Mouse (Mus musculus) kidney, adult 9 months (tissue): ENCODE measurements around the gene Scn4a.

Experiments
- DNase-seq: peaks from one replicate; pipeline ENCODE4 v3.0.0; 2022

Gene Scn4a

DNA sequence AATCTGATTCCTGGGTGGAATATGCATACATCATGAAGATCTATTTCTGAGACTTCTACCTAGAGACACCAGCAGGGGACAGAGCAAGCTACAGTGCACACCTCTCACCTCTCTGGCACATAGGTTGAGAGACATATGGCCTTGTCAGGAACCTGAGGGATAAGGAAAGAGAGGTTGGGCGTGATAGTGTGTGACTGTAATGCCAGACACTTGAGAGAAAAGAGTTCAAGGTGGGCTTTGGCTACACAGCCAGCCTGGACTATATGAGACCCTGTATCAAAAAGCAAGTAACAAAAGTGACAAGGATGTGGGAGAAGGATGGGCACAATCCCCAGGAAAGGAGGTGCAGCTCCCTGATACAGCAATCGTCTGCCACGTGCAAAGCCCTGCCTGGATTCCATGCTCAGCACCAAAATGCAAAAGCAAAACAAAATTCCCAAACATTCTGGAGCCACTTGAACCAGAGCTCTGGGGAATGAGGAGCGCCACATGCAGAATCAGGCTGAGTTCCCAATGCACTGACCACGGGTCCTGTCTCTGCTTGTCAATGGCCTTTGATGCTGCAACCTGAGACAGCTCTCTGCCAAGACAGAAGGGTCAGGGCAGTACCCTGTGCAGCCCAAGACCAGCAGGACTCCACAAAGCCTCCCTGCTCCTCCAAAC is 81.8 kb downstream of the Scn4a start:
- no peak for DNase-seq

DNA sequence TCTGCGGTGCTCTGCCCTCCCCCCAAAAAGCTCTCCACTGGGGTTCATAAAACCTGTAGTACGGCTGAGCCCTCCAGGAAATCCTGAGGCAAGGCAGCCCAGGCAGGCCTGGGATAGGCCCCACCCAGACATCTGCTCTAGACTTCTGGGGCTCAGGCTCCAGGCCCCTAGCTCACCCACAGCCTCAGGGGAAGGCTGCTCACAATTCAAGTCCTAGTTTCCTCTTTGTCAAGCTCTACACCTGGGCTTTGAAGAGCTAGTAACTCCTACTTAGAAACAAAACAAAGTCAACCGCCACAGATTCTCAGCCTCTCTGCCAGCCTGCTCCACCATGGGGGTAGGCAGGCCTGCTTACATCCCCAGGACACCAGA is 84.0 kb downstream of the Scn4a start:
- peak; percentile 35 for DNase-seq
